In genomic region chr11:54002147-54002760, GRCm38 (mm10) we compare ENCODE assay signal across 9 mouse cellular contexts. TPM values are rescaled to one million over a fixed set of nuclear protein-coding genes. Genes with fewer than 3 reads are reported as not detected.
DNase-seq lines count a peak whose midpoint lies in the region; ATAC-seq and TF ChIP-seq lines count a peak whose summit lies in the region.
"Had no signal": no experiment of that assay in that cellular context is flagged by ENCODE, and none has a peak within 500 bp of the region (broad histone marks: within the 10 kb centered on the region; RNA-seq: fewer than 3 reads in every experiment).

No protein-coding gene starts in this region.

- H3K27me3 ChIP-seq in embryonic facial prominence, embryonic 14.5 days (replicated peaks; ENCODE audit: control insufficient read depth, insufficient read depth, low read length) = no peaks in the 10 kb centered on the region
- no peaks in the 10 kb centered on the region for H3K27me3 ChIP-seq in hindbrain, embryonic 14.5 days (ENCODE audit: control insufficient read depth, insufficient read depth, low read length)
- H3K27me3 ChIP-seq in thymus, adult 2 months (ENCODE audit: control insufficient read depth, insufficient read depth, low read length) = no peaks in the 10 kb centered on the region
- H3K27me3 ChIP-seq: embryonic facial prominence, embryonic 12.5 days had no signal

- H3K27ac ChIP-seq in embryonic facial prominence, embryonic 14.5 days (replicated peaks; ENCODE audit: low read depth, low read length) = no peak overlapping the region
- no peak overlapping the region for H3K27ac ChIP-seq in hindbrain, embryonic 14.5 days
- no peak overlapping the region for H3K27ac ChIP-seq in thymus, adult 2 months (ENCODE audit: control insufficient read depth, insufficient read depth, low read length)
- H3K27ac ChIP-seq: embryonic facial prominence, embryonic 12.5 days had no signal

- peak; percentile 75; the same call in 1 of the 2 replicates for TF ChIP-seq CTCF in thymus, adult 2 months (IDR thresholded peaks at IDR 0.05; ENCODE audit: borderline replicate concordance, control insufficient read depth, extremely low read depth, insufficient read depth, low read length, poor library complexity)

- WGBS in embryonic facial prominence, embryonic 14.5 days = 7% methylated on average over 5 of the region's 5 CpGs
- 4% methylated on average over 5 of the region's 5 CpGs for WGBS in hindbrain, embryonic 14.5 days
- WGBS in thymus, adult 2 months = 11% methylated on average over 5 of the region's 5 CpGs

- TF ChIP-seq POLR2A in thymus, adult 2 months (IDR thresholded peaks at IDR 0.05; ENCODE audit: control insufficient read depth, extremely low read depth, insufficient read depth, low read length, poor library complexity) = no peak

- H3K36me3 ChIP-seq in embryonic facial prominence, embryonic 14.5 days (ENCODE audit: control insufficient read depth, insufficient read depth, low read length) = no peaks in the 10 kb centered on the region
- H3K36me3 ChIP-seq in hindbrain, embryonic 14.5 days (replicated peaks; ENCODE audit: control insufficient read depth, insufficient read depth) = no peaks in the 10 kb centered on the region
- H3K36me3 ChIP-seq in thymus, adult 2 months (ENCODE audit: control insufficient read depth, insufficient read depth, low read length) = no peaks in the 10 kb centered on the region
- H3K36me3 ChIP-seq: embryonic facial prominence, embryonic 12.5 days had no signal

- no peak overlapping the region for H3K4me2 ChIP-seq in embryonic facial prominence, embryonic 14.5 days (ENCODE audit: low read depth, low read length)
- no peak overlapping the region for H3K4me2 ChIP-seq in hindbrain, embryonic 14.5 days (replicated peaks)
- H3K4me2 ChIP-seq: embryonic facial prominence, embryonic 12.5 days had no signal

- intact Hi-C loops in left cerebral cortex, postnatal 36 days (cut with DNase I) = loop anchor here (1.0 kb wide), 3 partner anchors 52 to 255 kb away; no protein-coding TSS in a partner anchor

- H3K4me1 ChIP-seq in embryonic facial prominence, embryonic 14.5 days (ENCODE audit: control insufficient read depth, insufficient read depth, low read length) = no peaks in the 10 kb centered on the region
- no peaks in the 10 kb centered on the region for H3K4me1 ChIP-seq in hindbrain, embryonic 14.5 days (replicated peaks; ENCODE audit: control insufficient read depth, insufficient read depth, low read length)
- H3K4me1 ChIP-seq in thymus, adult 2 months (replicated peaks; ENCODE audit: control insufficient read depth, insufficient read depth, low read length) = no peaks in the 10 kb centered on the region

- DNase-seq in kidney, adult 18-20 months = peak; percentile 71
- no peak for DNase-seq in kidney, adult 11 months
- DNase-seq in adrenal gland, postnatal 4 days (ENCODE audit: low spot score in 2 of 2) = peak; percentile 12 to 15
- peak; percentile 67 for DNase-seq in embryonic facial prominence, embryonic 14.5 days (ENCODE audit: low spot score)
- peak; percentile 73 for DNase-seq in hindbrain, embryonic 14.5 days (ENCODE audit: low spot score)
- peak; percentile 64 to 65 for DNase-seq in left cerebral cortex, postnatal 36 days (ENCODE audit: low spot score in 2 of 2)
- peak; percentile 39 for DNase-seq in neural tube, embryonic 10.5 days (ENCODE audit: extremely low spot score, low spot score)
- DNase-seq in thymus, adult 2 months = peak; percentile 61

- no peak overlapping the region for H3K9ac ChIP-seq in embryonic facial prominence, embryonic 14.5 days (ENCODE audit: low read depth, low read length)
- no peak overlapping the region; the same call in 1 of the 2 replicates for H3K9ac ChIP-seq in hindbrain, embryonic 14.5 days
- H3K9ac ChIP-seq: embryonic facial prominence, embryonic 12.5 days had no signal

- peak; percentile 28; the same call in 1 of the 2 replicates for ATAC-seq in embryonic facial prominence, embryonic 14.5 days (ENCODE audit: low read depth)
- ATAC-seq in hindbrain, embryonic 14.5 days (ENCODE audit: low FRiP score) = no peak

- H3K9me3 ChIP-seq in embryonic facial prominence, embryonic 14.5 days (ENCODE audit: control insufficient read depth, low read length) = no peaks in the 10 kb centered on the region
- no peaks in the 10 kb centered on the region for H3K9me3 ChIP-seq in hindbrain, embryonic 14.5 days (ENCODE audit: control insufficient read depth, low read length)
- H3K9me3 ChIP-seq: embryonic facial prominence, embryonic 12.5 days had no signal

- H3K4me3 ChIP-seq in embryonic facial prominence, embryonic 14.5 days (ENCODE audit: low read depth, low read length) = no peak overlapping the region
- H3K4me3 ChIP-seq in hindbrain, embryonic 14.5 days (replicated peaks; ENCODE audit: low read length) = no peak overlapping the region
- no peak overlapping the region for H3K4me3 ChIP-seq in thymus, adult 2 months (ENCODE audit: control insufficient read depth, insufficient read depth, low read length)
- H3K4me3 ChIP-seq: embryonic facial prominence, embryonic 12.5 days had no signal

RNA-seq across cellular contexts. Expression of gene Slc22a21, which starts 22.1 kb away (rescaled TPM):
- total RNA-seq in adrenal gland, postnatal 4 days (2021) = 1 to 10 TPM; 7.8 to 9.8 TPM
- 4.0 and 4.9 TPM in 2 replicates for polyA plus RNA-seq in embryonic facial prominence, embryonic 14.5 days (2014; fragmentation: Nextera tagmentation; extraction: Ambion mirVana)
- 3.1 and 4.6 TPM in 2 replicates for polyA plus RNA-seq in hindbrain, embryonic 14.5 days (2014; fragmentation: Nextera tagmentation; extraction: Ambion mirVana)
- total RNA-seq in left cerebral cortex, postnatal 36 days (2021) = 1 to 10 TPM; 1.1 to 1.9 TPM
- 0.87 and 1.3 TPM in 2 replicates for polyA plus RNA-seq in thymus, adult 2 months (2012; rRNA removed)

RNA-seq across cellular contexts. Expression of gene Slc22a4, which starts 25.6 kb away (rescaled TPM):
- total RNA-seq in adrenal gland, postnatal 4 days (2021) = 1 to 10 TPM; 4.6 to 5.0 TPM
- polyA plus RNA-seq in embryonic facial prominence, embryonic 14.5 days (2014; fragmentation: Nextera tagmentation; extraction: Ambion mirVana) = 1.7 and 2.3 TPM in 2 replicates
- 3.4 and 4.0 TPM in 2 replicates for polyA plus RNA-seq in hindbrain, embryonic 14.5 days (2014; fragmentation: Nextera tagmentation; extraction: Ambion mirVana)
- total RNA-seq in left cerebral cortex, postnatal 36 days (2021) = 1 to 10 TPM; 4.3 to 5.3 TPM
- 1.2 and 1.6 TPM in 2 replicates for polyA plus RNA-seq in thymus, adult 2 months (2012; rRNA removed)
